Mouse (Mus musculus) lung, adult 2 months (tissue): ENCODE measurements at regions not wholly inside any gene's neighbourhood (a gene's known extent, or its start where the extent isn't known, plus 50 kb on each side); places are given as distances from the start of the nearest gene placed in this dataset.

Experiments used
- CTCF ChIP-seq: fragments of 200-500 bp; IDR thresholded peaks from 2 replicates; pipeline ENCODE4 v1.5.1; 2011; ENCODE audit warnings: mild to moderate bottlenecking, low read length, control low read depth; ENCODE audit not compliant: insufficient read depth
- POLR2A ChIP-seq: fragments of 200-500 bp; IDR thresholded peaks from 2 replicates; pipeline ENCODE4 v1.6.1; 2011; ENCODE audit warnings: low read depth, mild to moderate bottlenecking, control low read depth, low read length, borderline replicate concordance; ENCODE audit errors: extremely low read depth

GRCm38 (mm10) chr3:115495692-115496091, 219.2 kb downstream of the S1pr1 start:
- TF ChIP-seq POLR2A (no peak), CTCF (no peak)
